Comparison of ENCODE assay signal across 22 mouse cellular contexts in genomic region chr19:47157664-47158063, GRCm38 (mm10). TPM values are rescaled to one million over a fixed set of nuclear protein-coding genes. Genes with fewer than 3 reads are reported as not detected.
"Had no signal": no experiment of that assay in that cellular context is flagged by ENCODE, and none has a peak within 500 bp of the region (broad histone marks: within the 10 kb centered on the region; RNA-seq: fewer than 3 reads in every experiment).

Gene Calhm3 (minus strand): TSS chr19:47157764.

- H3K4me2 ChIP-seq: neural tube, embryonic 12.5 days; neural tube, embryonic 13.5 days; neural tube, embryonic 15.5 days; stomach, embryonic 15.5 days had no signal

- H3K4me1 ChIP-seq: neural tube, embryonic 12.5 days; neural tube, embryonic 13.5 days; neural tube, embryonic 15.5 days; stomach, embryonic 15.5 days had no signal

- DNase-seq: retina, postnatal 1 day; right cerebral cortex, adult 18-20 months; right cerebral cortex, postnatal 14 days; right cerebral cortex, postnatal 25 days; right cerebral cortex, postnatal 4 days; spleen, adult 18-20 months; thymus, adult 18-20 months; thymus, adult 2 months; thymus, postnatal 14 days; thymus, postnatal 25 days; thymus, postnatal 36 days; thymus, postnatal 4 days had no signal

- H3K36me3 ChIP-seq: neural tube, embryonic 12.5 days; neural tube, embryonic 13.5 days; neural tube, embryonic 15.5 days; stomach, embryonic 15.5 days had no signal

- H3K4me3 ChIP-seq: neural tube, embryonic 12.5 days; neural tube, embryonic 13.5 days; neural tube, embryonic 15.5 days; stomach, embryonic 15.5 days had no signal

- H3K27me3 ChIP-seq: neural tube, embryonic 12.5 days; neural tube, embryonic 15.5 days; stomach, embryonic 15.5 days had no signal

- H3K9ac ChIP-seq: neural tube, embryonic 12.5 days; neural tube, embryonic 13.5 days; neural tube, embryonic 15.5 days; stomach, embryonic 15.5 days had no signal

- H3K9me3 ChIP-seq: neural tube, embryonic 12.5 days; neural tube, embryonic 13.5 days; neural tube, embryonic 15.5 days; stomach, embryonic 15.5 days had no signal

- H3K27ac ChIP-seq: neural tube, embryonic 12.5 days; neural tube, embryonic 13.5 days; neural tube, embryonic 15.5 days; stomach, embryonic 15.5 days; stomach, postnatal 0 days had no signal

RNA-seq across cellular contexts. Expression of gene Calhm3, which starts in this region (rescaled TPM):
- polyA plus RNA-seq: neural tube, embryonic 11.5 days; neural tube, embryonic 12.5 days; neural tube, embryonic 13.5 days; neural tube, embryonic 15.5 days; spleen, adult 2 months; stomach, embryonic 14.5 days; stomach, embryonic 15.5 days; stomach, embryonic 16.5 days; stomach, postnatal 0 days; urinary bladder, adult 2 months had no signal
